Mouse (Mus musculus): ENCODE results near the gene Hist1h4a. TPM values are rescaled to one million over a fixed set of nuclear protein-coding genes. Genes with fewer than 3 reads are reported as not detected.

Gene Hist1h4a
- total RNA-seq (2023): 100 to 1,000 TPM; 158 to 172 TPM

DNA sequence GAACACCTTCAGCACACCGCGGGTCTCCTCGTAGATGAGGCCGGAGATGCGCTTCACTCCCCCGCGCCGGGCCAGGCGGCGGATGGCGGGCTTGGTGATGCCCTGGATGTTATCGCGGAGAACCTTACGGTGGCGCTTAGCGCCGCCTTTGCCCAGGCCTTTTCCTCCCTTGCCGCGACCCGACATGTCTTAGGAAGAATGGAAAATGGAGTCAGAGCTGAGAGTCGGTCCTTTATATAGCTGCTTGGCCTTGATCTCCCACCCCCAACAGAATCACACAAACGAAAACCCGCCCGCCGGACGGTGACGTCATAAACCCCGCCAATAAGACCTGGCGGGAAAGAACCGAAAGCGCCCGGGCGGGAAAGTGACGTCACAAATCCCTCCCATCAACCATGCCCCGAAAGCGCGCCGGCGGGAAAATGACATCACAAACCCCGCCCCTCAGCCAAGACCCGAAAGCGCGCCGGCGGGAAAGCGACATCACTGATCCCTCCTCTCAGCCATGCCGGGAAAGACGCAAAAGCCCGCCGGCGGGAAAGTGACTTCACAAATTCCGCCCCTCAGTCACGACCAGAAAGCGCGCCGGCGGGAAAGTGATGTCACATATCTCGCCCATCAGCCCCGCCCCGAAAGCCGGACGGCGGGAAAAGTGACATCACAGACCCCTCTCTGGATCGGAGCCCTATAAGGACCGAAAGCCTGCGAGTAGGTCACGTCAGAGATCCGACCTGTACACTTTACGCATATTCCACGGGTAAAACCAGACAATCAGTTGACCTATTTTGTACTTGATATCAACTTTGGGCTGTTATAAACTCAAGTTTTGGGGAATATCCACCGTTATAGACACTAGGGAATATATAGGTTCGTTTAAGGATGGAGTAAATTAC lies at the start of gene Hist1h4a:
TSS of gene Hist1h4a (minus strand) at position 259 of the 893 bp plus-strand sequence.

DNA sequence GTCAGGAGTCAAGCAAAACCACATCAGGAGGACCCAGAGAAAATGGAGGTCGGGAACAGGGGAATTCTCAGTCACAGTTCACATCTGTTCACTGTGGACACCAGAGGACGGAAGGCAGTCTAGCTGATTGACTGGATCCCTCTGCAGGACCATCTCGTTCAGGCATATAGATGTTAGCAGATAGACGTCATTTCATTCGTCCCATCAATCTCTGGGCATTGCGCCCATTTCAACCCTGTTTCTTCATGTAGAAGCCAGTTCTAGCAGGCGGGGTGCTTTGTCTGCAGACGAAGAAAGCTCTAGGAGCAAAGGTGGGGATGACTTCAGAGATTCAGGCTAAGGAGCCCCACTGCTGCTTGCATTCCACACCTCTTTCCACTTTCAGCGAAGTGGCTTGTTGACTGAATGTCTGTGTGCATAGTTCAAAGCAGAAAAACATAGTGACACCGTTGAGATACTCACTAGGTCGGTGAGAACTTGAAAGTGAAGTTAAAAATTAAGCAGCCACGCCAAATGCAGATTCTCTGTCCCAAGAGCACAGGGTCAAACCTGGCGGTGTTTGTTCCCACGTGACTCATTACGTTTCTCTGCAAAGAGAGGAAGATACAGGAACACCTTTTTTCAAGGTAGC lies 45.5 kb upstream of the Hist1h4a start, which contains the start of gene Slc17a2:
TSS of gene Slc17a2 (plus strand) at position 572 of the 631 bp plus-strand sequence.

DNA sequence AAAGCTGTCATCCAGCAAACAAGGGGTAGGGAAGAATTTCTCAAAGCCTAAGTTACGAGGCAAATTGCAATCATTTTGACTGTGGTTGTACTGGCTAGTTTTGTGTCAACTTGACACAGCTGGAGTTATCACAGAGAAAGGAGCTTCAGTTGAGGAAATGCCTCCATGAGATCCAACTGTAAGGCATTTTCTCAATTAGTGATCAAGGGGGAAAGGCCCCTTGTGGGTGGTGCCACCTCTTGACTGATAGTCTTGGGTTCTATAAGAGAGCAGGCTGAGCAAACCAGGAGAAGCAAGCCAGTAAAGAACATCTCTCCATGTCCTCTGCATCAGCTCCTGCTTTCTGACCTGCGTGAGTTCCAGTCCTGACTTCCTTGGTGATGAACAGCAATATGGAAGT lies 8.6 kb upstream of the Hist1h4a start, which contains the start of gene Trim38:
TSS of gene Trim38 (plus strand) at position 301 of the 400 bp plus-strand sequence.

DNA sequence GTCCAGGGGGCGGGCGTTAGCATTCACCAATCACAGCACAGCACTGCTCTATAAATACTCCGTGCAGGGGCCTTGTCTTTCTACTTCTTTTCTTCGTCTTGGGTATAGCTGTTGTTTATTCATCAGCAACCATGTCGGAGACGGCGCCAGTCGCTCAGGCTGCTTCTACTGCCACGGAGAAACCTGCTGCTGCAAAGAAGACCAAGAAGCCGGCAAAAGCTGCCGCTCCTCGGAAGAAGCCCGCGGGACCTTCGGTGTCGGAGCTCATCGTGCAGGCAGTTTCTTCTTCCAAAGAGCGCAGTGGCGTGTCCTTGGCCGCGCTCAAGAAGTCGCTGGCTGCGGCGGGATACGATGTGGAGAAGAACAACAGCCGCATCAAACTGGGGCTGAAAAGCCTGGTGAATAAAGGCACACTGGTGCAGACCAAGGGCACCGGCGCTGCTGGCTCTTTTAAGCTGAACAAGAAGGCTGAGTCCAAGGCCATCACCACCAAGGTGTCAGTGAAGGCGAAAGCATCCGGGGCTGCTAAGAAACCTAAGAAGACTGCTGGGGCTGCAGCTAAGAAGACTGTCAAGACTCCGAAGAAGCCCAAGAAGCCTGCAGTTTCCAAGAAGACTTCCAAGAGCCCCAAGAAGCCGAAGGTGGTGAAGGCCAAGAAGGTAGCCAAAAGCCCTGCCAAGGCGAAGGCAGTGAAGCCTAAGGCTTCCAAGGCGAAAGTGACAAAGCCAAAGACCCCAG lies 2.7 kb upstream of the Hist1h4a start, which contains the start of gene Hist1h1a:
TSS of gene Hist1h1a (plus strand) at position 81 of the 738 bp plus-strand sequence.

DNA sequence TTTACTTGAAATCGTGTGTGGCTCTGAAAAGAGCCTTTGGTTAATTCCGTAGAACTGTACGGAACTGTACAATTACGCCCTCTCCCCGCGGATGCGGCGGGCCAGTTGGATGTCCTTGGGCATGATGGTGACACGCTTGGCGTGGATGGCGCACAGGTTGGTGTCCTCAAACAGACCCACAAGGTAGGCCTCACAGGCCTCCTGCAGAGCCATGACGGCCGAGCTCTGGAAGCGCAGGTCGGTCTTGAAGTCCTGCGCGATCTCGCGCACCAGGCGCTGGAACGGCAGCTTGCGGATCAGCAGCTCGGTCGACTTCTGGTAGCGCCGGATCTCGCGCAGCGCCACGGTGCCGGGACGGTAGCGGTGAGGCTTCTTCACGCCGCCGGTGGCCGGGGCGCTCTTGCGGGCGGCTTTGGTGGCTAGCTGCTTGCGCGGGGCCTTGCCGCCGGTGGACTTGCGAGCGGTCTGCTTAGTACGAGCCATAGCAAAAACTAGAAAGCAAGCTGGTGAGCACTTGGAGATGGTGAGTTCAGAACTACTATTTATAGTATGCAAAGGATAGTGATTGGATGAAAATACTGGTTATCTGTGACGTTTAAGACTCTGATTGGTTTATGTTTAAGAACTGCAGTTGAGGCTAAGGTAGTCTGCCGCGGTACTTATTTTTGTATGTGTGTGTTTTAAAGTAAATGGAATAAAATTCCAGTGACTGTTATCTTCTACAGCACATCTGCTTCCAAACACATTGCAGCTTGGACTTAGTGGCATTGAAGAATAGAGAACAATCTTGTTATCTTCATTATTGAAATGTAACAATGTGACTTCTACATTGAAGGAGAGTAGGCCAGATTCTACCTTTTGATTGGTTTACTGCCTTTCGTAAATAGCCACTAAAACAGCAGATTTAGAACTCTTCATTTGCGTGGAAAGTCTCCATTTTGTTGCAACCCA lies 1.1 kb upstream of the Hist1h4a start, which contains the start of gene Hist1h3a:
TSS of gene Hist1h3a (minus strand) at position 516 of the 951 bp plus-strand sequence.

DNA sequence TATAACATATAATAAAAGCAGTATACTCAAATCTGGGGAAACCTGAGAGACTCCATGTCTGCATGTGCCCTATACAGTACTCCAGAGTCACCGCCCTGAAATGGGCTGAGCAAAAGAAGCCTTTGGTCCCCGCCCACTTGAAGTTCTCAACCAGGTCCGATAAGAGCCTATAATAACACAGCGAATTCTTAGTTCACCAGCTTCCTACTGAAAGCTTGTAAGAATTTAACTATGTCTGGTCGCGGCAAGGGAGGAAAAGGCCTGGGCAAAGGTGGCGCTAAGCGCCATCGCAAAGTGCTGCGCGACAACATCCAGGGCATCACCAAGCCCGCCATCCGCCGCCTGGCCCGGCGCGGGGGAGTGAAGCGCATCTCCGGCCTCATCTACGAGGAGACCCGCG lies 4.2 kb downstream of the Hist1h4a start, which contains the start of gene Hist1h4b:
TSS of gene Hist1h4b (plus strand) at position 224 of the 400 bp plus-strand sequence.

DNA sequence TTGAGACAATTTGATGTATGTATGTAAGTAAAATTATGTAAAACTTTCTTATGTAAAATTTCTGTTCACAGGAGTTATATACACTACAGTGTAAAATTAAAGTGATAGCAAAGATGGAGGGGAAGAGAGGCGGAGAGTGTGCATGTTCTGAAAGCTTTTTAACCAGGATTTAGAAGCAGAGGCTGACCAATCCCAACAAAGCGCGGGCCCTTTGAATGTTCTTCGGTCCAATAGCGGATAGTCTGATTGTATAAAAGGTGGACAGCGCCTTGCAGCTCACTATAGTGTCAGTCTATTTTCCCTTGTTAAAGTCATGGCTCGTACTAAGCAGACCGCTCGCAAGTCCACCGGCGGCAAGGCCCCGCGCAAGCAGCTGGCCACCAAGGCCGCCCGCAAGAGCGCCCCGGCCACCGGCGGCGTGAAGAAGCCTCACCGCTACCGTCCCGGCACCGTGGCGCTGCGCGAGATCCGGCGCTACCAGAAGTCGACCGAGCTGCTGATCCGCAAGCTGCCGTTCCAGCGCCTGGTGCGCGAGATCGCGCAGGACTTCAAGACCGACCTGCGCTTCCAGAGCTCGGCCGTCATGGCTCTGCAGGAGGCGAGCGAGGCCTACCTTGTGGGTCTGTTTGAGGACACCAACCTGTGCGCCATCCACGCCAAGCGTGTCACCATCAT lies 8.8 kb downstream of the Hist1h4a start, which contains the start of gene Hist1h3b:
TSS of gene Hist1h3b (plus strand) at position 201 of the 675 bp plus-strand sequence.

DNA sequence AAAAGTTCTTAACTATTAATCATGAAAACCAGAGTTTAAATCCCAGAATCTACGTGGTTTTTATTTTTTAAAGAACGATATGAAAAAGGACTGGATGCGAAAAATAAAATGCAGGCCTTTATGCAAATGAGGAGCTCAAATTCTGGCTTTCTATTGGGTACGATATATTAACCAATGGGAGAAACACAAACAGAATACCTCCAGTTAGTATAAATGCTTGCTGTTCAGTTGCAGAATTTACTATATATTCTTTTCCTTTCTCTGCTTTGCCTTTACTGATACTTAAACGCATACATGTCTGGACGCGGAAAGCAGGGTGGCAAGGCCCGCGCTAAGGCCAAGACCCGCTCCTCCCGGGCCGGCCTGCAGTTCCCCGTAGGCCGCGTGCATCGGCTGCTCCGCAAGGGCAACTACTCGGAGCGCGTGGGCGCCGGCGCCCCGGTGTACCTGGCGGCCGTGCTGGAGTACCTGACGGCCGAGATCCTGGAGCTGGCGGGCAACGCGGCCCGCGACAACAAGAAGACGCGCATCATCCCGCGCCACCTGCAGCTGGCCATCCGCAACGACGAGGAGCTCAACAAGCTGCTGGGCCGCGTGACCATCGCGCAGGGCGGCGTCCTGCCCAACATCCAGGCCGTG lies 10.1 kb downstream of the Hist1h4a start, which contains the start of gene Hist1h2ab:
TSS of gene Hist1h2ab (plus strand) at position 288 of the 639 bp plus-strand sequence.

DNA sequence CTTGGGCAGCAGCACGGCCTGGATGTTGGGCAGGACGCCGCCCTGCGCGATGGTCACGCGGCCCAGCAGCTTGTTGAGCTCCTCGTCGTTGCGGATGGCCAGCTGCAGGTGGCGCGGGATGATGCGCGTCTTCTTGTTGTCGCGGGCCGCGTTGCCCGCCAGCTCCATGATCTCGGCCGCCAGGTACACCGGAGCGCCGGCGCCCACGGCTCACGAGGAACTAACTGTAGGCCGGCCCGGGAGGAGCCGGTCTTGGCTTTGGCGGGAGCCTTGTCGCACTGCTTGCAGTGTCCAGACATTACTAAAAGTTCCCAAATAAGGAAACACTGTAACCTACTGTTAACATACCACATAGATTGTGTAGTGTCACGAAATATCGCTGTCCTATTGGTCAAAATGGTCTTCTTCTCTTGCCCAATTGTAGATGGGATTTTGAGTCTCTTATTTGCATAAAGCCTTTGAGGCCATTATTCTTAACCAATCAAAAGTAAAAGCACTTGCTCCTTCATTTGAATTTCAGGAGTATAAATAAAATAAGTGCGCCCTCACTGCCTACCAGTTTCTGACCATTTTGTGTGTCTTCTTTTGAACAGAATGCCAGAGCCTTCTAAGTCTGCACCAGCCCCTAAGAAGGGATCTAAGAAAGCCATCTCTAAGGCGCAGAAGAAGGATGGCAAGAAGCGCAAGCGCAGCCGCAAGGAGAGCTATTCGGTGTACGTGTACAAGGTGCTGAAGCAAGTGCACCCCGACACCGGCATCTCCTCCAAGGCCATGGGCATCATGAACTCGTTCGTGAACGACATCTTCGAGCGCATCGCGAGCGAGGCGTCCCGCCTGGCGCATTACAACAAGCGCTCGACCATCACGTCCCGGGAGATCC lies 14.6 kb downstream of the Hist1h4a start, which contains the start of gene Hist1h2bb:
TSS of gene Hist1h2bb (plus strand) at position 534 of the 880 bp plus-strand sequence.

DNA sequence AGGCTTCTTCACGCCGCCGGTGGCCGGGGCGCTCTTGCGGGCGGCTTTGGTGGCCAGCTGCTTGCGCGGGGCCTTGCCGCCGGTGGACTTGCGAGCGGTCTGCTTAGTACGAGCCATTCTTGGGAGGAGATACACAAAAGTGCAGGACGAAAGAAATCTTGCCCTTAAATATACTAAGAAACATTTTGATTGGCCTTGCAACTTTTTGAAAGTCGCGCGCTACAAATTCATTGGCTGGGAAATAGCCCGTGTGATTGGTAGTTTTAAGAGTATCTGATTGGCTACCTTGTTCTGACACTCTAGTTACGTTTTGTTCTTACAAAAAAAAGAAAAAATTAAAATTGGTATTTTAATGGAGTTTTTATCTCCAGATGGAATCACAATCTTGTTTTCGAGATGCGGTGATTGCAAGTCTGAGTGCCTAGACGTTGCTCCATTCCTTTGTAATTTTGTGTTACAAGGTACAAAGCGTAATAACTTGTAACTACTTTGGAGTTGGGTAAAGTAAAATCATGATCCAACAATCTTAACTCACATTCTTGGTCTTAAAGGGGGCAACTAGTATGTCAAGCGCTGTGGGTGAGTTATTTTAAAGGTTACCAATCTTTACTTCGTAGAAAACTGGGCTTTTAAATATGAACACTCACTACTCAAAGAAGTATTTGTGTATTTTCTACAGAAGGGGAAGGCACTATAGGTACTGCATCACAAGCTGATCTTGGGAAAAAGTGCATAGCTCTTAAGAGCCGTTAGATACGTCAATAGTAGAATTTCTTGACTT lies 15.5 kb downstream of the Hist1h4a start, which contains the start of gene Hist1h3c:
TSS of gene Hist1h3c (minus strand) at position 222 of the 781 bp plus-strand sequence.

DNA sequence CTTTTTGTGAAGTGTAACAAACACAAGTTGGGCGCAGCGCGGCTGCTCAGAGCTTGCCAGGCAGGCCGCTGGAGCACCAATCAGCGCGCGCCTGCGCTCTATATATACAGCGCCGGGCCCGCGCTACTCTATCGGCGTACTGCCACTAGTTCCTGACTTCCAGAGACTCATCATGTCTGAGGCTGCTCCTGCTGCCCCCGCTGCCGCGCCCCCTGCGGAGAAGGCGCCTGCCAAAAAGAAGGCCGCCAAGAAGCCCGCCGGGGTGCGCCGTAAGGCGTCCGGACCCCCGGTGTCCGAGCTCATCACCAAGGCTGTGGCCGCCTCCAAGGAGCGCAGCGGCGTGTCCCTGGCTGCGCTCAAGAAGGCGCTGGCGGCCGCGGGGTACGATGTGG lies 22.4 kb downstream of the Hist1h4a start, which contains the start of gene Hist1h1c:
TSS of gene Hist1h1c (plus strand) at position 132 of the 392 bp plus-strand sequence.

Other genes with a start within 250 kb of the Hist1h4a start
- gene Hist1h4h, start 230.2 kb downstream of the Hist1h4a start, total RNA-seq (2023): 100 to 1,000 TPM; 288 to 289 TPM
- gene Hist1h2af, start 227.3 kb downstream of the Hist1h4a start, total RNA-seq (2023): 10 to 100 TPM; 13.0 to 16.8 TPM
- gene Hist1h3g, start 225.8 kb downstream of the Hist1h4a start, total RNA-seq (2023): 1 to 10 TPM; 4.0 to 7.1 TPM
- gene Hist1h2bh, start 217.8 kb downstream of the Hist1h4a start, total RNA-seq (2023): 1 to 10 TPM; 5.8 to 8.7 TPM
- gene Hist1h3f, start 217.2 kb downstream of the Hist1h4a start, total RNA-seq (2023): 10 to 100 TPM; 46.7 to 47.0 TPM
- 100 to 1,000 TPM in 1 of 2 experiments, 10 to 100 TPM in 1; 82.9 to 103 TPM for gene Hist1h4f, start 209.6 kb downstream of the Hist1h4a start, total RNA-seq (2023)
- 10 to 100 TPM; 41.3 to 48.8 TPM for gene Hist1h1d, start 208.0 kb downstream of the Hist1h4a start, total RNA-seq (2023)
- 100 to 1,000 TPM; 229 to 249 TPM for gene Hist1h3e, start 198.9 kb downstream of the Hist1h4a start, total RNA-seq (2023)
- gene Hist1h2ae, start 190.0 kb downstream of the Hist1h4a start, total RNA-seq (2023): 10 to 100 TPM; 17.9 to 24.4 TPM
- 100 to 1,000 TPM; 418 to 452 TPM for gene Hist1h2bg, start 189.8 kb downstream of the Hist1h4a start, total RNA-seq (2023)
- gene Hist1h2bf, start 187.0 kb downstream of the Hist1h4a start, total RNA-seq (2023): 100 to 1,000 TPM; 146 to 182 TPM
- 10 to 100 TPM; 32.0 to 39.2 TPM for gene Hist1h2ad, start 186.8 kb downstream of the Hist1h4a start, total RNA-seq (2023)
- gene Hist1h3d, start 185.5 kb downstream of the Hist1h4a start, total RNA-seq (2023): 10 to 100 TPM; 24.7 to 26.8 TPM
- 100 to 1,000 TPM; 179 to 193 TPM for gene Hist1h4d, start 179.6 kb downstream of the Hist1h4a start, total RNA-seq (2023)
- 10 to 100 TPM; 24.2 to 27.4 TPM for gene Hist1h2be, start 140.1 kb downstream of the Hist1h4a start, total RNA-seq (2023)
- 100 to 1,000 TPM; 580 to 629 TPM for gene Hist1h1e, start 138.7 kb downstream of the Hist1h4a start, total RNA-seq (2023)
- 10 to 100 TPM; 16.6 to 18.1 TPM for gene Hist1h2ac, start 77.3 kb downstream of the Hist1h4a start, total RNA-seq (2023)
- 10 to 100 TPM; 36.5 to 38.0 TPM for gene Hist1h2bc, start 77.0 kb downstream of the Hist1h4a start, total RNA-seq (2023)
- under 1 TPM in 1 of 2 experiments, not detected in 1; 0.73 TPM for gene Hist1h1t, start 65.4 kb downstream of the Hist1h4a start, total RNA-seq (2023)
- gene Hist1h4c, start 62.8 kb downstream of the Hist1h4a start, total RNA-seq (2023): 100 to 1,000 TPM; 164 to 221 TPM
- gene Hfe, start 50.4 kb downstream of the Hist1h4a start, total RNA-seq (2023): 100 to 1,000 TPM; 136 to 146 TPM
- 1,000 to 10,000 TPM; 1,025 to 1,075 TPM for gene Hist1h1c, start 22.4 kb downstream of the Hist1h4a start, total RNA-seq (2023)
- gene Hist1h3c, start 15.6 kb downstream of the Hist1h4a start, total RNA-seq (2023): 1 to 10 TPM; 5.7 to 5.9 TPM
- 10 to 100 TPM; 58.8 to 70.5 TPM for gene Hist1h2bb, start 14.5 kb downstream of the Hist1h4a start, total RNA-seq (2023)
- 10 to 100 TPM; 44.8 to 51.5 TPM for gene Hist1h2ab, start 10.1 kb downstream of the Hist1h4a start, total RNA-seq (2023)
- gene Hist1h3b, start 9.0 kb downstream of the Hist1h4a start, total RNA-seq (2023): 10 to 100 TPM; 32.0 to 33.9 TPM
- gene Hist1h4b, start 4.2 kb downstream of the Hist1h4a start, total RNA-seq (2023): 100 to 1,000 TPM in 1 of 2 experiments, 10 to 100 TPM in 1; 84.1 to 109 TPM
- gene Hist1h3a, start 1.2 kb upstream of the Hist1h4a start, total RNA-seq (2023): 100 to 1,000 TPM; 333 to 340 TPM
- 10 to 100 TPM; 34.1 to 37.9 TPM for gene Hist1h1a, start 2.4 kb upstream of the Hist1h4a start, total RNA-seq (2023)
- gene Trim38, start 8.7 kb upstream of the Hist1h4a start, total RNA-seq (2023): not detected
- not detected for gene Slc17a2, start 45.8 kb upstream of the Hist1h4a start, total RNA-seq (2023)
- not detected for gene Slc17a3, start 78.2 kb upstream of the Hist1h4a start, total RNA-seq (2023)
- not detected for gene Slc17a1, start 106.5 kb upstream of the Hist1h4a start, total RNA-seq (2023)
- not detected for gene Slc17a4, start 153.8 kb upstream of the Hist1h4a start, total RNA-seq (2023)
- not detected for gene Hist1h2ba, start 172.9 kb upstream of the Hist1h4a start, total RNA-seq (2023)
- not detected for gene Hist1h2aa, start 173.2 kb upstream of the Hist1h4a start, total RNA-seq (2023)
- gene Scgn, start 230.0 kb upstream of the Hist1h4a start, total RNA-seq (2023): not detected

All from monocyte, adult 59 days (primary cell).